Mouse (Mus musculus) right cerebral cortex, postnatal 36 days (tissue): ENCODE results near the gene Traf1.

Experiments used
- DNase-seq, 2 experiments: peaks; one replicate each; pipeline ENCODE4 v3.0.0; 2022; ENCODE audit warnings: low spot score in 2 of 2, mixed read lengths in 1 of 2

Traf1 gene

DNA sequence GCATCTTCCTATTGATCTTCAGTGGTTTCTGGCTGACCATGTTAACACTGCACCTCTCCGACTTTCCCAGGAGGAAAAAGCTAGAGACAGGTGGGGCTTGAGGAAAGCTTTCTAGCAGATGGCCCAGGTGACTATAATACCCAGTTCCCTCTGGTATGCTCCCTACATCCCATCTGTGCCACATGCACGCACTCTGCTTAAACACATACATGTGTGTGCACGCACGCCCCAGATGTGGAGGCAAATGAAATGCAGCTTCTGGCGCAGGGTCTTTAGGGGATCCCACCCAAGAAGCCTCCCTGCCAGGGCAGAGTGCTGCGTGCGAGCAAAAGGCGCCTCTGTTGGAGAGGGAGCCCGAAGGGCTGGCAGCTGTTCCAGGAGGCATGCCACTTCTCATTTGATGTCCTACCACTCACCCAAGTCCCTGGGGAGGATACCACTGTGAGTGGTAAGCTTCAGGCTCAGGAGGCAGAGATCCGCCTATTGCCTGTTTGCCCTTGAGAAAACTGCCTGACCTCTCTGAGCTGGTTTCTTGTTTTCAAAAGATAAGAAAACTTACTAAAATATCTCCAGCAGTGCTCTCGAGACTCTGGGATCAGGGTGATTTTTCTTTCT lies 20.4 kb downstream of the Traf1 start:
- no peak for DNase-seq

DNA sequence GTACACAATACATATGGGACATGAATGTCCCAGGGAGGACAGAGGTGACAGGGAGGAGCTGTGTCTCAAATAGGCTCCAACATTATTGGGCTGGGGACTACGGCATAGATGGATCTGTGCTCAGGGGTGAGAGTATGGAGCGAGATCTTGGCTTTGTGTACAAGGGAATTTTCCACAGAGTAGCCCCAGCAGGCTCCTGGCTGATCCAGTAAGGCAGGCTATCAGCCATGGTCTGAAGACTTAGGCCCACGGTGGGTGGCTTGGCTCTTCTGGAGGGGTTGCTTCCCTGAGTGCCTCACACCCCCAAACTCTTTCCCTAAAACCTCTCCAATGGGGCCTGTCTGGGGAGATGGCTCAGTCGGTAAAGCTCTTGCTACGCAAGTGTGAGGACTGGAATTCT lies 21.3 kb downstream of the Traf1 start:
- no peak for DNase-seq

DNA sequence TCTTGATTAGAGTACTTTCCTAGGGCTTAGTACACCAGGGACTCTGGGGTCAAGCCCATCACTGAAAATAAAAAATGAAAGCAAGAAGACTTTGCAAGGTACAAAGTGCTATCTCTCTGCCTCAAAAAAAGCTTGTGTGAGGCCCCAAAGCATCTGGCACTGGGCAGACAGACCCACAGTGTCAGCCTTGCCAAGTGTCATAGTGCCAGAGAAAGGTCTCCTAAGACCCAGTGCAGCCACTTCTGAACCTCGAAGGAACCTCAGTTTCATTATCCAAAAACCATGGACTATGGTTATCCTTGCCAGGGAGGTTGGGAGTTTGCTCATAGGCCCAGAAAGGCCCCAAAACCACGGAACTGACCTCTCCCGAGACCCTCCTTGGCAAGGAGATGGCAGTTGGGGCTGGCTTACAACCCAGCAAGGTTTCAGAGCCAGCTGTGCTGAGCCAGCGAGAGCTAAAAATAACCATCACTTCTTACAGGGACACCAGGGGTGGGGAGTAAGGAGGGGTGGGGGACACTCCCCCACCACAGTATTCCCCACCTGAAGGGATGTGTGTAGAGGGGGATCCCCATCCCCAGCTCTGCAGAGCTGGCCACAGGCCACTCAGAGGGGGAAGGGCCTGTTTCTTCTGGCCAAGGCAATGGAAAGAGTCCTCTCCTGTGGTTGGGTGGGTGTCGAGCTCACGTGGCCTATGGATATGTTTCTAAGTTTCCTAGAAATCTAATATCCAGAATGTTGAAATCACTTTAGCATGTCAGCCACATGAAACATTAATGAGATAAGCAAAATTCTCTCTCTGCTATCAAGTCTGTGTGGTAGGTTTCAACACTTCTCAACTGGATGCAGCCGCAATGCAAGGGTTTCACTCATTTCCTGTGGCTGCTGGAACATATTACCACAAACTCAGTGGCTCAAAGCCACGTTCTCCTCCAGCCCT lies 23.0 kb downstream of the Traf1 start:
- DNase-seq: no peak

- DNase-seq: no peak
Measured at GRCm38 (mm10) chr2:34937460-34937859, 24.1 kb downstream of the Traf1 start.

- DNase-seq: no peak
Measured at GRCm38 (mm10) chr2:34927320-34927719, 34.3 kb downstream of the Traf1 start.

DNA sequence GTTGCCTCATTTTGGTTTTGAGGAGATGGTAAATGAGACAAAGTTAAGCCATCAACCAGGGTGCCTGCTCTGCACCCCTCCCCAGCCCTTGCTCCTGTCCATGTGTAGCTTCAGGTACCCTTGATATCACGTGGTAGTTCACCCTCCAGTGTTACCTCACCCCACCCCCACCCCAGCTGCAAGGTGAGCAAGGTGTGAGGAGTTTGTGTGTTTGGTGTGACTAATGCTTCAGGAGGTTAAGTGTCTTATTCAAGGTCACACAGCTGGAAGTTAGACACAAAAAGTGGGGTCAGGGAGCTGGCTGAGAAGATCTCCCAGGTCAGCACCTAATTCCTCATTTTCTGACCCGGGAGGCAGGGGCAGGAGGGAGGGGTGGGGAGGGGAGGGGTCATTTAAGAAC lies 38.8 kb downstream of the Traf1 start:
- no peak for DNase-seq

GRCm38 (mm10) chr2:34920144-34920543 lies 41.4 kb downstream of the Traf1 start:
- DNase-seq: no peak

DNA sequence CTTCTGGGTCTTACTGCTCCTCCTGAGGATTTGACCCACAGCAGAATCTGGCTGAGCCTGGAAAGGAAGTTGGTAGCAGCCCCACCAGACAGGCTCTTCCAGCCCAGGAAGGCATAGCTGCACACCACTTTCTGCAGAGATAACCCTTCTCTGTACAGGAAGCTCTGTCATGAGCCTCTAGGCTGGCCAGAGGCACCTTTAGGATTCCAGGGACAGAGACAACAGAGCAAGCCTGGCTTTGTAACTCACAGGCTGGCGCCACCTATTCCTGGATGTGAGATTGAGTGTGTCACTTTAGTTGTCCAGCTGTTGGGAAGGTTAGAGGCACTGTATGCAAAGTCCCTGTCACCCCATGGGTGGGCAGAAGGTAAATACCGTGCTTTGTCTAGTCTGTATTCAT lies 46.5 kb downstream of the Traf1 start:
- no peak for DNase-seq

DNA sequence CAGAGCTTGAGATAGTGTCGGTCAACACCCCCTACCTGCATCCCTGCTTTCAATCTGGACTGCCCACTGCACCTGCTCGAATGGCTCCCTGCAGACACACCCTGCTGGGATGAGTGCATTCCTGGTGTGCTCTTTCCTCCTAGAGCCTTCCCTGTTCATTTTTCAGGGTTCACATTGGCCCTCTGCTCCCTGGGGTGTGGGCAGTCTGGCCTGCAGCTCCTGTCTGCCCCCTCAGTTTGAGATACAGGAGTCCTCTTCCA lies 46.8 kb downstream of the Traf1 start:
- DNase-seq: no peak

DNA sequence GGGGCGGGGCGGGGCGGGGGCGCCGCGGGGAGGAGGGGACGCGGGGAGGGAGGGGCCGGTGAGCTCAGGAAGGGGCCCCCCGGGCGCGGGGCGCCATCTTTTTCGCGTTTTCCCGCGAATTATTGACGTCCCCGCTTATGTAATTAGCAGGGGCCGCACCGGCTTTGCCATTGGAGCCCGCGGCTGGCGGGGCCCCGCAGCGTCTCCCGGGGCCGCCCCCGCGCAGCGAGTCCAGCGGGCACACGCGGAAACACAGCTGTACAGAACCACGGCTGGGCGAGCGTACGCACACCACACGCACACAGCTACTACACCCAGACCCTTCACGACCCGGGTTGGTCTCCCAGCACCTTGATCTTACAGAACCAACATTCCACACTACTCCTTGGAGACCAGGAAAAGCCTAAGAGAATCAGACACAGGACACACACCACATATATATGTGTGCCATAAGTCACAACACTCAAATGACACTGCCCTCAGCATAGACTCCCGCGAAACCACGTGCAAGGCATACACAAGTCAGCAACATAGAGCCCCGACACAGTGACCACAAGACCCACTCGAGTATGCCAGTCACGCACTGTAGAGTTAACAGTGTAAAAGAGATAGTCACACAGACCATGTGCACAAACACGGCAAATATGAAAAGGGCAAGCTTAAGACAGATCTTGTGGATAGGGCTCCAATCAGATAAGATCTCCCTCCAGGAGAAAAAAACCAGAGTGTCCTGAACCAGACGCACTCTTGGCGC lies 47.3 kb downstream of the Traf1 start:
- DNase-seq: peak in 1 of 2 experiments; percentile 35

DNA sequence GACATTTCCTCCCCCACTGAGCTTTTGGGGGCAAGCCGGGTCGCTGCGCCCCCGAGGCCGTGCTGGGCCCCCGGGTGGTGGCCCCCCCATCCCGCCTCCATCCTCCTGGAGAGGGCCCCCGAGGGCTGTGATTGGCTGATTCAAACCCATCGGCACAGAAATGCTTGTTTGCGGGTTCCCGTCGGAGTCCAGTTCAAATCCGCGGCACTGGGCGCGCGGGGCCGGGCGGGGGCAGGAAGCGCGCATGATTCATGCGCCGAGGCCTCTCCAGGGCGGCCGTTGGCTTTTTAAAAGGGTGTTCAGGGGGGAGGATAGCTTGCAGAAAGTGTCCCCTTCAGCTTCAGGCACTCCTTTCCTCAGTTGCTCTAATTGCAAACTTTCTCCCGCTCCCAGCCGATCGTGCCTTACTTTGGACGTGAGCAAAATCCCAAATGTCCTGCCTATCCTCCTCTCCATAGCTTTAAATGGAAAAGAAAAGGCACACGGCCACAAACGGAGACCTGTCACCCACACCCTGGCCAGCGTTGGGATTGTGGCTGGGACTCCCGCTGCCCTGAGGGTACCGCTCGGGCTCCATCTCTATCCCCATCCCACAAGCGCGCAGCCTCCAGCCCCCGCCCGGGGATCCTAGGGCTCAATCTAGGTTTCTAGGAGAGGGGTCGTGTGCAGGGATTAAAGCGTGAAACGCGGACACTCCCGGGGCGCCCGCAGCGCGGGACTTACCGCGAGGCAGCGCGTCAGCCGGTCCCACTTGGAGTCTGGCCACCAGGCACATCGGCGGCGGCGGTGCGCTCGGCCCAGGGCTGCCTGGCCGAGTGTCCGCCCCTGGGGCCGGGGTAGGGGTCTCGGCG lies 48.1 kb downstream of the Traf1 start, which contains the start of gene Phf19:
Phf19 (minus strand) TSS at position 809 of the 851 bp plus-strand sequence.
- no peak for DNase-seq

GRCm38 (mm10) chr2:34912613-34913012 lies 49.0 kb downstream of the Traf1 start:
- no peak for DNase-seq

DNA sequence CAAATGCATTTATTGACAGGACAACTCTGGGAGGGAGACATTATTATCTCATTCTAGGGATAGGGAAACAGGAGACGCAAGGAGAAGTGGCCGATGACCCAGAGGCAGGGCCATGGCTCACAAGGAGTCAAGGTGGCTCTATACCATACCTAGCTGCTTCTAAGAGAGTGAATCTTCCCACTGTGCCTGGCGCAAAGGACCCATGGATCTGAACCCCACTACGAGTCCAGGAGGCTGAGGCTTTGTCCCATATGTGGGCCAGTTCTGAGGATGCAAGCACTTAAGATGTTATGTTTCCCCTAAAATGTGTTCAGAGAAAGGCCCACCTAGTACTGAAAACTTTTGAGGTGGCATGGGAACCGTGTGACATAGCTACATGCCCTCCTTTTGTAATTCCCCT lies 49.7 kb downstream of the Traf1 start:
- DNase-seq: no peak

DNA sequence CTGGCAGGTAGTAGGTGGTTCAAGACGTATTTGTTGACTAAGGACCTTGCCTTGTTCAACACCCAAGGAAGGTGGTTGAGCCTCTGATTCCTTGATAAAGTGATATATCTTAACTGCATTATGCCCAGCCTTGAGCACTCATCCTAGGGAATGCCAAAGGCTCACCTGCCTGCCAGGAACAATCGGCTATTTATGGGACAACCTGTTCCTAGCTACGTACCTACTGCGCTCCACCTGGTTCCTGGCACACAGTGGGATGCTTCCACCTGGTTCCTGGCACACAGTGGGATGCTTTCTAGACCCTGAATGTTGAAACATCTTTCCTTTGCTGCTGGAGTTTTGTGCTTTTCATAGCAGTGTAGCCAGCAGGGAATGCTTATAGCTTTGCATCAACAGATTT lies 51.9 kb downstream of the Traf1 start:
- no peak for DNase-seq

GRCm38 (mm10) chr2:34906861-34907604 lies 54.5 kb downstream of the Traf1 start:
- no peak for DNase-seq

GRCm38 (mm10) chr2:34906426-34906825 lies 55.1 kb downstream of the Traf1 start:
- DNase-seq: no peak

- peak; percentile 98 to 99 for DNase-seq
Measured at GRCm38 (mm10) chr2:34904849-34905542, 56.6 kb downstream of the Traf1 start.

GRCm38 (mm10) chr2:34903652-34904405 lies 57.7 kb downstream of the Traf1 start:
- no peak for DNase-seq

DNA sequence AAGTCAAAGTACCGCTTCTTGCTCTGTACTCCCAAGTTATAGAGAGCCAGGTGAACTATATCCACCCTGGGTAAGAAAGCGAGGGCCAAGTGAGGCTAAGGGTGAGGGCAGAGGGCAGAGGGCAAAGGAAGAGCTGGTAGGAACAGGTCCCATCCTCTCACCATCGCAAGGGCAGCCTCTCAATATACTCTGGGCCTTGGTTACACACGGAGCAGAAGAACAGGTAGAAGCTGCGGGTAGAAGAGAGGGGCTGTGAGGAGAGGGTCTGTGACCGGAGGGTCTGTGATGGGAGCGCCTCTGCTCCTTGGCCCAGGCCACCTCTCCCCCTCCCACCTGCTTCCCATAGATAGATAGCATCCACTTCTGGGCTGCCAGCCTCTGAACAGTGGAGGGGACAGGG lies 58.4 kb downstream of the Traf1 start:
- no peak for DNase-seq

- DNase-seq: no peak
Measured at GRCm38 (mm10) chr2:34902731-34903130, 58.8 kb downstream of the Traf1 start.
